Mouse (Mus musculus) heart, embryonic 16.5 days (tissue): ENCODE data around the gene Lrrc2. TPM values are rescaled to one million over a fixed set of nuclear protein-coding genes. Genes with fewer than 3 reads are reported as not detected.

Experiments
- microRNA-seq: library from miRNA; unstranded; fragments of <30 nt; microRNA quantifications from one replicate; pipeline ENCODE4, GENCODE M21; 2017
- polyA plus RNA-seq: library from polyadenylated mRNA; unstranded; fragments of >200 nt; fragmentation: Nextera tagmentation; extraction: Ambion mirVana; gene quantifications from 2 replicates; pipeline ENCODE4 v1.2.1, GENCODE M21; 2015

Lrrc2 gene
- polyA plus RNA-seq, 1 experiment from 2014 or later, result 8.6 TPM

Small RNA genes lying within 50 kb of the gene (microRNA-seq; reads per million reads assigned to microRNA genes)
- not detected for gene Gm24269

Other genes starting within 250 kb of the Lrrc2 start
- 4,391 and 5,295 TPM in 2 replicates for gene Myl3, start 209.7 kb upstream of the Lrrc2 start, polyA plus RNA-seq
- 21.0 and 26.3 TPM in 2 replicates for gene Pth1r, start 204.4 kb upstream of the Lrrc2 start, polyA plus RNA-seq
- 0.15 TPM in 1 of 2 replicates, not detected in the other for gene Prss42, start 153.4 kb upstream of the Lrrc2 start, polyA plus RNA-seq
- not detected in 2 replicates for gene Prss44, start 137.6 kb upstream of the Lrrc2 start, polyA plus RNA-seq
- gene Prss43, start 124.9 kb upstream of the Lrrc2 start, polyA plus RNA-seq, result not detected in 2 replicates
- 0.26 TPM in 1 of 2 replicates, not detected in the other for gene Prss45, start 117.0 kb upstream of the Lrrc2 start, polyA plus RNA-seq
- not detected in 2 replicates for gene Prss46, start 107.0 kb upstream of the Lrrc2 start, polyA plus RNA-seq
- not detected in 2 replicates for gene Prss50, start 93.6 kb upstream of the Lrrc2 start, polyA plus RNA-seq
- 3.1 and 4.4 TPM in 2 replicates for gene Als2cl, start 71.7 kb upstream of the Lrrc2 start, polyA plus RNA-seq
- gene Tmie, start 71.4 kb upstream of the Lrrc2 start, polyA plus RNA-seq, result 1.2 and 1.7 TPM in 2 replicates
- not detected in 2 replicates for gene Fam240a, start 34.7 kb upstream of the Lrrc2 start, polyA plus RNA-seq
- gene Tdgf1, start 5.4 kb upstream of the Lrrc2 start, polyA plus RNA-seq, result not detected in 2 replicates
- 0.13 and 0.29 TPM in 2 replicates for gene Rtp3, start 39.0 kb downstream of the Lrrc2 start, polyA plus RNA-seq
- 1.8 and 3.2 TPM in 2 replicates for gene Ltf, start 67.7 kb downstream of the Lrrc2 start, polyA plus RNA-seq
- 5.0 and 5.9 TPM in 2 replicates for gene Ccrl2, start 106.0 kb downstream of the Lrrc2 start, polyA plus RNA-seq
- gene Lrrfip2, start 166.0 kb downstream of the Lrrc2 start, polyA plus RNA-seq, result 74.8 and 76.9 TPM in 2 replicates